Mouse (Mus musculus): ENCODE data around the gene Cfap221. TPM values are rescaled to one million over a fixed set of nuclear protein-coding genes. Genes with fewer than 3 reads are reported as not detected.

The Cfap221 gene
- total RNA-seq, 2 experiments from 2014 or later = not detected

DNA sequence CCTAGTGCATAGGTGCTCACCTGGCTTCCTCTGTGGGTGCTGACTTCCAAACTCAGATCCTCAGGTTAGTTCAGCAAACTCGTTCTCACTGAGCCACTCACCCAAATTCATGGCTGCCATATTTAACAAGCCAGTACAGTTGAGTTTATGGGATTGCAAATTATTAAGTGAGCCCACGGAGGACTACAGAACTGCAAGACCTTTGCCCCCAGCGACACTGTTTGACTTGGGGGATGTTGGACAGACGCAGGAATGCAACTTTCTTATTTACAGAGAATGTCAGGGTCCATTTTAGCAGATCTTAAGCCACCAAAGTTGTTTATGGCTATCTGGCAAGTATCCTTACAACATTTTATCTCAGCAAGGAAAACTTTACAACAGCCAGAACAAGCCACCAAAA is 21.9 kb downstream of the Cfap221 start:
- no peak for DNase-seq
- Histone ChIP-seq H3K4me3 (no peak overlapping the region), H3K27ac (no peak overlapping the region)
- no peak for TF ChIP-seq CTCF (IDR thresholded peaks at IDR 0.05)
- intact Hi-C loops (cut with DNase I) = no loop called here

DNA sequence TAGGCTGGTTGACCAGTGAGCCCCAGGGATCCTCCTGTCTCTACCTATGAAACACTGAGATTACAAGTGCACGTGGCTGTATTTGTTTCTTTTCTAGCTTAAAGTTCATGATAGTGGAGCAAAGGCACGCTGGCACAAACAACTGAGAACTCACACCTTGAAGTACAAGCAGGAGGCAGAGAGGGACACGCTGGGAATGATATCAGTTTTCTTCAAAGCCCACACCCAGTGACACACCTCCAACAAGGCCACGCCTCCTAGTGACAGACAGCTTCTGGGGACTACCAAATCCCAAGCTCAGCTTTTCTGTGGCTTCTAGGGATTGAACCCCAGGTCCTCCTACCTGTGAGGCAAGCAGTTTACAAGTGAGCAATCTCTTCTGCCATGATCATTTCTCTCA is 23.9 kb downstream of the Cfap221 start:
- intact Hi-C loops (cut with DNase I) = no loop called here
- TF ChIP-seq CTCF (IDR thresholded peaks at IDR 0.05) = no peak
- no peak for DNase-seq
- no peak overlapping the region for H3K4me3 ChIP-seq
- no peak overlapping the region for H3K27ac ChIP-seq

DNA sequence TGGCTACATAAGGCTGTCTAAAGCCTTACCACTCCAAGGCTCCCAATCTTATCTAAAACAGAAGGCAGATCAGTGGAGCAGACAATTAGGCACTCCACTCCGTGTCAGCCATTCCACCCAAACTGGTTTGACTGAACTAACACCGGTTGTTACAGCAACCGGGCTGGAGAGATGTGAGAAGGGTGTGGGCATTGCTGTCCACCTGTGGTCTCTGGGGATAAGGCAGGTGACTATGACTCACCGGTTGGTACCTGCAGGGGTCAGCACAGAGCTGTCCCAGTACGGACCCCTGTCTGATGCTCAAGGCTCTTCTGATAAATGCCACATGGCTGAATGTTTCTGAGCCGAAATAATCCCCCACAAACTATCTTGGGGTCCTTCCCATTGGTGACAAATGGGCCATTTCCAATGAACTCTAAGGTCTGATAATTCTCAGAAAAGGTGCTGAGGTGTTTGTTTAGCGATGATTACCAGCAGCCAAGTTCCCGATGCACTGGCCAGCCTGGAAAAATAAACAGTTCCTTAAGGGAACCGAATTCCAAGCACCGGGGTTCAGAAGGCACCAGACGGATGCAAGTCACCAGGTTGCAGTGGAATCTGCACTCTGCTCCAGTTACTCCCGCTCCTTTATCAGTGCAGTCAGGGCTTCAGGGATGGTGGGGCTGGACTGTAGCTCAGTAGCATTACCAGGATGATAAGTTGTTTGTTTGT is 31.1 kb downstream of the Cfap221 start:
- no peak for DNase-seq
- Histone ChIP-seq H3K27ac (no peak overlapping the region), H3K4me3 (no peak overlapping the region)
- no peak; the same call in 1 of the 2 replicates for TF ChIP-seq CTCF (IDR thresholded peaks at IDR 0.05)
- intact Hi-C loops (cut with DNase I) = no loop called here

DNA sequence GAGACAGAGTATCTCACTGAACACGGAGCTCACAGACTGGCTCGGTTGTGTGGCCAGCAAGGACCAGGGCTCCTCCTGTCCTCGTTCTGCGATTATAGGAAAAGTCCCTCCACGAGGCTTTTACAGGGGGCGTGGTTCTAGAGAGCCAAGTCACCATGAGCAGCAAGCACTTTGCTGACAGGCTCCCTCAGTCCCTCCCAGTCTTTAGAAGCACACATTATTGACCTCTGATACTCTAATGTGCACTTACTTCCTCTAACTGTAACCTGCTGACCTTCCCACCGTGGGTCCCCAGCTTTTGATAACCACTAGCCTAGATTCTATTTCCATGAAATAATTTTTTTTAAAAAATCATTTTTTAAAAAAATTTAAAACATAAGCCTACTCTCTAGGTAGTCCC is 37.1 kb downstream of the Cfap221 start:
- intact Hi-C loops (cut with DNase I) = no loop called here
- H3K4me3 ChIP-seq = no peak overlapping the region
- H3K27ac ChIP-seq = no peak overlapping the region
- no peak for TF ChIP-seq CTCF (IDR thresholded peaks at IDR 0.05)
- DNase-seq = no peak

DNA sequence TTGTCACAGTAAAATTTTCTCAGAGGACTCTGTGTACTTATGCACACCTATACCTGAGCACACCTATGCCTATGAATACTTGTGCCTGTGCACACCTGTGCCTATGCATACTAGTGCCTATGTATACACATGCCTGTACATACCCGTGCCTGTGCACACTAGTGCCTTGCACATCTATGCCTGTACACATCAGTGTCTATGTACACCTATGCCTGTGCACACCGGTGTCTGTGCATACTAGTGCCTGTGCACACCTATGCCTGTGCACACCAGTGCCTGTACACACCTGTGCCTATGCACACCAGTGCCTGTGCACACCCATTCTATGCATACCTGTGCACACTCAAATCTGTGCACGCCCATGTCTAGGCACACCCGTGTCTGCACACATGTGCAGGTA is 37.6 kb downstream of the Cfap221 start:
- intact Hi-C loops (cut with DNase I) = no loop called here
- TF ChIP-seq CTCF (IDR thresholded peaks at IDR 0.05) = no peak
- no peak for DNase-seq
- Histone ChIP-seq H3K27ac (no peak overlapping the region), H3K4me3 (no peak overlapping the region)

DNA sequence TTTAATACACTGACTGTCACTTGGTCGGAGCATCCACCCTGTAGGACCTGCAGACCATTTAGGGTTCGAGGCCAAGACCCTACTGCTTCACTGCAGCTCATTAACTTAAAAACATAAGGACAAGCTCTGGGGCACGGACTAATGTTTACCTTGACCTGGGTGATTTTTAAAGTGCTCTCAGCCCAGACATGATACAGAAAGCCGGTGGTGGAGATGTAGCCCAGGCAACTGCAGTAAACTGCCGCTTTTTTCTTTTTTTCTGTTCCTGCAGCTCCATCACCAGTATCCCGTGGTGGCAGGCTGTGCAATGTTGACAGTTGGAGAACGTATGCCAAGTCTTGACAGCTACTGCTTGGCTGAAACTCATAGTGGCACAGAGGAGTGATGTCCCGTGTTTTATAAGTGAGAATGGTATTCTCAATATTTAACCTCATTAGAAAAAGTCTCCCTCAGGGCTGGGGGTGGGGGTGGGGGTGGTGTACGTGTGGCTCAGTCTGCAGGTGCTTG is 39.3 kb downstream of the Cfap221 start:
- H3K27ac ChIP-seq = no peak overlapping the region
- DNase-seq = no peak
- no peak overlapping the region for H3K4me3 ChIP-seq
- no peak for TF ChIP-seq CTCF (IDR thresholded peaks at IDR 0.05)
- intact Hi-C loops (cut with DNase I) = no loop called here

DNA sequence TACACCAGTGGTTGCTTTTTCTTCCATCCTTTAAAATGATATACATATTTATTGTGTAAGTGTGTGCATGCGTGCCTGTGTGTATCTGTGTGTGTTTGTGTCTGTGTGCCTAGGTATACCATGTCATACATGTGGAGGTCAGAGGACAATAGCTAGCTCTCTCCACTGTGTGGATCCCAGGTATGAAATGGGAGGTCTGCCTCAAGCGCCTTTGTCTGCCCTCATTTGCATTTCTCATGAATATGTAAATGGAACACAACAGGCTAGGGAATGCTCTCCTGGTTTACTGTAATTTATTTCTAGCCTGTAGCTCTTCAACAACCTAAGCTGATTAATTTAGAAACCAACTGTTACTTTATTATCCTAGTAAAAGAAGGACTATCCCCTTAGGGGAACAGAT is 42.4 kb downstream of the Cfap221 start:
- Histone ChIP-seq H3K27ac (no peak overlapping the region), H3K4me3 (no peak overlapping the region)
- TF ChIP-seq CTCF (IDR thresholded peaks at IDR 0.05) = no peak
- no peak for DNase-seq
- intact Hi-C loops (cut with DNase I) = no loop called here

DNA sequence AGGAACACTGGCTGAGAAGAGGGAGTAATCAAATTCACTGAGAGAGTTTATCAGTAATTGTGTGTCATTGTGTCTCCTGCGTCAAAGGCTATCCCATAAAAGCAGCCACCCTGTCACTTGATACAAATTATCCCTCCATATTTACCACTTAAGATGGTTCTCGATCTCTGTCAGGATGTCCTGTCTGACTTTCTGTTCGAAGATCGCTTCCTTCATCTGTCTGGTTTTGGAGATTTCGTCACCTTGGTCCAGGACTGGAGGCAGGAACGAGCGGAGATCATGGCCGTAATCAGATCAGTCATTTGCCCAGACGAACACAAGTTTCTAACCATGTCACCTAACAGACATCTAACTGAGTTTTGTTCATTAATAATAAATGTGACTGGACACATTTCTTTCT is 43.6 kb downstream of the Cfap221 start:
- no peak overlapping the region for H3K27ac ChIP-seq
- H3K4me3 ChIP-seq = no peak overlapping the region
- no peak for TF ChIP-seq CTCF (IDR thresholded peaks at IDR 0.05)
- DNase-seq = no peak
- intact Hi-C loops (cut with DNase I) = no loop called here

DNA sequence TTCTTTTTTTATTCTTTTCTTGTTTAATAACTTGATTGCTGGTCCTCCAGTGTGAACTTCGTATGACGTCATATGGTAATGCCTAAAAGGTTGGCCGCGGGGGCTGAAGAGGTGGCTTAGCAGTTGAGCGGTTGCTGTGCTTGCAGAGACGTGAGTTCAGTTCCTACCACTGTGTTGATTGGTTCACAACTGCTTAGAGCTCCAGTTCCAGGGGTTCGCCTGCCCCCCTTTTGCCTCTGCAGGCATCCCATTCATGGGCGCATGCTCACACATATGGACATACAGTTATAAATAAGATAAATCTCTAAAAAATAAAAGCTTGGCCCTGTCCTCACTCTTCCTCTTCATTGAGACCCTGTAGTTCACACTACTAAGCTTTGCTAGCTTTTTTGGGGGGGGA is 46.9 kb downstream of the Cfap221 start:
- intact Hi-C loops (cut with DNase I) = no loop called here
- no peak for TF ChIP-seq CTCF (IDR thresholded peaks at IDR 0.05)

DNA sequence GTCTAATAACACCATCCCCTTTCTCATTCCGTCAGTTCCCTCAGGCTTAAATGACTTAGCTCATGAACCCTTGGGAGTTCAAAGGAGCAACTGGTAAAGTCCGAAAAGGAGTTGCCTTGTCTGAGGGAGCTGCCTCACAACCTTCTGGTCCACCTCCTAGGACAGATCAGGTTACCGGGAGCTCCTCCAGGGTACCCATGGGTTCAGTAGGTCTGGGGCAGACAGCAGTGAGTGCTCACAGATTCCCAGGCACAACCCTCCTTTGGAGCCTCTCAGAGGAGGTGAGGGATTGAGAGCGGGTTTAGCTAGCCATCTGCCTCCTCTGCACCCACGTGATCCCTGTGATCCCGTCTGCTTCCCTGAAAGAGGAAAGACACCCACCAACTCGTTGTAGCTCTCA is 60.2 kb downstream of the Cfap221 start:
- H3K27ac ChIP-seq = no peak overlapping the region
- DNase-seq = no peak
- intact Hi-C loops (cut with DNase I) = loop anchor here (10.0 kb wide), 1 partner anchor 158 kb away; no protein-coding TSS in a partner anchor
- H3K4me3 ChIP-seq = no peak overlapping the region
- no peak for TF ChIP-seq CTCF (IDR thresholded peaks at IDR 0.05)

More for the DNA sequence above, 46.9 kb downstream of the Cfap221 start:
- Histone ChIP-seq H3K27ac (no peak overlapping the region), H3K4me3 (no peak overlapping the region)
- no peak for DNase-seq

DNA sequence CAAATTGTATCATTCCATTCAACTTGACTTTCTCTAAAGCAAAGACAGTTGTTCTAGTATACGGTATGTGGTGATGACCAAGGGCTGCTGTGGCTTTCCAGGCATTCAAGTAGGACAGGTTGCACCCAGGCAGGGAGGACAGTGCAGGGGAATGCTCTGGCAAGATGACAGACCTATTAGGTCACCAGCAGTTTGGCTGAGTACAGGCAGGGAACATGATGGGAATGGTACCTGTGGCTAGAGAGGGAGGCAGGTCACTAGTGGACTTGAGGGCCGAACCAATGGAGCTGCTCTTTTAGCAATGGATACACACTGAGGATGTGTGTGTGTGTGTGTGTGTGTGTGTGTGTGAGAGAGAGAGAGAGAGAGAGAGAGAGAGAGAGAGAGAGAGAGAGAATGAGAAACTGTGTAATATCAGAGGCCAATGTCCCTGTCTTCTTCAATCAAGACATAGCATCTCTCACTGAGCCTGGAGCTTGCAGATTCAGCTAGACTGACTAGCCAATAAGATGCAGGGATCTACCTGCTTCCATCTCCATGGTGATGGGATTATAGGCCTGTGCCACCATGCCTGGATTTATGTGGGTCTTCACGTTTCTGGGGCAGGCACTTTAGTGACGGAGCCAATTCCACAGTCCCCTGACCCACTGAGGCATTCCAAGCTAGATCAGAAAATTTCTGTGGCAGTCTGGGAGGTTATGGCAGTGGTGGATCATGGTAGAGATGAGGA is 65.4 kb downstream of the Cfap221 start:
- no peak overlapping the region for H3K27ac ChIP-seq
- no peak overlapping the region for H3K4me3 ChIP-seq
- intact Hi-C loops (cut with DNase I) = loop anchor here (10.0 kb wide), 1 partner anchor 163 kb away; no protein-coding TSS in a partner anchor
- no peak for TF ChIP-seq CTCF (IDR thresholded peaks at IDR 0.05)
- DNase-seq = no peak

DNA sequence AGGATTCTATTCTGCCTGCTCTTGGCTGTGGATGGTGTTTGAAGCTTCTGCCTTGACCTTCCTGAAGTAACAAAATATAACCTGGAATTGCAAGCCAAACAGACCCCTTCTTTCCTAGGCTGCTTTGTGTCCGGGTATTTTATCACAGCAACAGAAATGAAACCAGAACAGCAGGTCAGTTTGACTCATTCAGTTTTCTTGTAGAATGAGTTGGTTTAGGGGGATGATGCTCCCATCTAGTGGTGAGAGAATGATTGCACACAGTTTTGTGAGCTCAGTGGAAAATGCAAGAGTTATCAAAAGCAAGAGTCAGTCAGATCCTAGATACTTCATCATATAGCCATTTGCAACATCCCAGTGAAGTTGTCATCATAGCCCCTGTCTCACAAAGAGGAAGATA is 67.3 kb downstream of the Cfap221 start:
- peak; percentile 75 for TF ChIP-seq CTCF (IDR thresholded peaks at IDR 0.05)
- Histone ChIP-seq H3K4me3 (no peak overlapping the region), H3K27ac (no peak overlapping the region)
- DNase-seq = no peak
- intact Hi-C loops (cut with DNase I) = loop anchor here (2.0 to 10.0 kb wide), 3 partner anchors 111 to 382 kb away; no protein-coding TSS in a partner anchor

DNA sequence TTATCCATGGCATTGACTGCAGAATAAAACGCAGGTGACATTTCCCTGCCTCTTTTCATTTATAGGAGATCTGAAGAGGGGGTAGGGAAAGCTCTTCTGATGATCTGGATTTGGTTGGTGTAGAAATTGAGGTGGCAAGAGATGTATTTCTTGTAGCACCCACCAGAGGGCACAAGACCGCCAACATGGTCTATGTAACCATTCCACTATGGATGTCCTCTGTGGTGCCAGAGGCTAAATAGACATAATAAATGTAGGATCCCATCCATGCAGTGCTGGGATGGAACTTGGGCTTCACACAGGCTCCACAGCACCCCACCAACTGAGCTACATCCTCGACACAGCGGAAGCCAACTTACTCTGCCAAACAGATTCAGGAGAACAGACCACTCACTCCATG is 77.7 kb downstream of the Cfap221 start:
- peak; percentile 51 for TF ChIP-seq CTCF (IDR thresholded peaks at IDR 0.05)
- H3K4me3 ChIP-seq = no peak overlapping the region
- intact Hi-C loops (cut with DNase I) = no loop called here
- DNase-seq = no peak
- no peak overlapping the region for H3K27ac ChIP-seq

Data from gastrocnemius, adult 2 months (tissue).